Mouse (Mus musculus): ENCODE measurements around the gene Xylt1. TPM values are rescaled to one million over a fixed set of nuclear protein-coding genes. Genes with fewer than 3 reads are reported as not detected.

Gene Xylt1
- polyA plus RNA-seq, 1 experiment: 0.91 TPM

GRCm38 (mm10) chr7:117698551-117699114 lies 317.9 kb downstream of the Xylt1 start:
- no peaks in the 10 kb centered on the region for H3K4me1 ChIP-seq (ENCODE audit: control insufficient read depth, insufficient read depth, insufficient read length, low read length)
- no peak overlapping the region for H3K27ac ChIP-seq (replicated peaks; ENCODE audit: low read depth, low read length)
- H3K4me3 ChIP-seq (ENCODE audit: insufficient read depth, low read depth, low read length): no peak overlapping the region

- no peak overlapping the region for H3K4me3 ChIP-seq (ENCODE audit: insufficient read depth, low read depth, low read length)
- no peak overlapping the region for H3K27ac ChIP-seq (replicated peaks; ENCODE audit: low read depth, low read length)
- H3K4me1 ChIP-seq (ENCODE audit: control insufficient read depth, insufficient read depth, insufficient read length, low read length): no peaks in the 10 kb centered on the region
These were observed 318.7 kb downstream of the Xylt1 start for GRCm38 (mm10) chr7:117699343-117699985.

DNA sequence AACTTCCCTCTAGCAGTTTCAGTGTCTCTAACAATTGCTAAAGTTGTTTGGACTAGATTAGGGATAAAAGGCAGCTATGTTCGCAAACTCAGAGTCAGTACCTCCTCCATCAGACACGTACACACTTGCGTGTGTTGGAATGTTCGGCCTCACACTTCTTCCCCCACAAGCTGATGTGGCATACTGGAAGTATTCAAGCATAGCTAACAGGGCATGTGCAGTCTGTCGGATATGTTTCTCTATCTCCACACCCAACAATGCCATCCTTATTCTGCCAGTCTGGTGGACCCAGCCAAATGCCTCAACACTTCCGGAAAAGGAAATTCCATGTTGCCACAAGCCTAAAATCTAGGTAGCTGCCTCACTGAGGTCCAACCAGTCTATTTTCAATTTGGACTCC lies 319.3 kb downstream of the Xylt1 start:
- Histone ChIP-seq H3K4me1 (ENCODE audit: control insufficient read depth, insufficient read depth, insufficient read length, low read length) (no peaks in the 10 kb centered on the region), H3K27ac (replicated peaks; ENCODE audit: low read depth, low read length) (no peak overlapping the region), H3K4me3 (ENCODE audit: insufficient read depth, low read depth, low read length) (no peak overlapping the region)

GRCm38 (mm10) chr7:117709901-117710607 lies 329.3 kb downstream of the Xylt1 start:
- no peaks in the 10 kb centered on the region for H3K4me1 ChIP-seq (ENCODE audit: control insufficient read depth, insufficient read depth, insufficient read length, low read length)
- H3K27ac ChIP-seq (replicated peaks; ENCODE audit: low read depth, low read length): no peak overlapping the region
- H3K4me3 ChIP-seq (ENCODE audit: insufficient read depth, low read depth, low read length): no peak overlapping the region

GRCm38 (mm10) chr7:117716876-117717408 lies 336.2 kb downstream of the Xylt1 start:
- H3K4me1 ChIP-seq (ENCODE audit: control insufficient read depth, insufficient read depth, insufficient read length, low read length): no peaks in the 10 kb centered on the region
- H3K4me3 ChIP-seq (ENCODE audit: insufficient read depth, low read depth, low read length): no peak overlapping the region
- H3K27ac ChIP-seq (replicated peaks; ENCODE audit: low read depth, low read length): no peak overlapping the region

DNA sequence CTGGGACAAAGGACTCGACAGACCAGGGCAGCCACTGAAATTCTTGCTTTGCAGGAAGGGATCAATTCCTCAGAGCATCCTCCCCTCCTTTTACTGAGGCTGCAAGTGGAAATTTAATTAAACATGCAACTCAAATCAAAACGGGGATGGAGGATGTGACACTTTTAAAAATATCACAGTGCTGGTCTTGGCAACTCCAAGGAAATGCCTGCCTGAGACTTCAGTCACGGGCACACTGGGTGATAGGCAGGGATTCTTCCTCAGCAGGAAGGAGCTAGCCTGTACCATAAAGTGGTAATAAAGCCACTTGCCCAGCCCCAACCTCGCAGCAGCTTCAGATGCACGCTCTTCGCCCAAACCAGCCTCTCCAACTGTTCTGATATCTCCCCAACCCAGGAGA lies 339.6 kb downstream of the Xylt1 start:
- H3K27ac ChIP-seq (replicated peaks; ENCODE audit: low read depth, low read length): no peak overlapping the region
- H3K4me3 ChIP-seq (ENCODE audit: insufficient read depth, low read depth, low read length): no peak overlapping the region
- H3K4me1 ChIP-seq (ENCODE audit: control insufficient read depth, insufficient read depth, insufficient read length, low read length): no peaks in the 10 kb centered on the region

All from brown adipose tissue, adult 24 weeks (tissue).